Mouse (Mus musculus) left cerebral cortex, postnatal 25 days (tissue): ENCODE results near the gene Csk. TPM values are rescaled to one million over a fixed set of nuclear protein-coding genes. Genes with fewer than 3 reads are reported as not detected.

Experiments used
- DNase-seq, 2 experiments: peaks; one replicate each; pipeline ENCODE4 v3.0.0; 2022; ENCODE audit warnings: low spot score in 2 of 2, mixed read lengths in 1 of 2
- intact Hi-C: fragments of 180-260 bp; cut with DNase I; formaldehyde crosslinking; loops from one replicate; pipeline ENCODE4 v1.15.1; 2025
- total RNA-seq, 2 experiments: library from RNA; stranded (reverse); gene quantifications; 2 replicates each; pipeline ENCODE4 v1.2.3; 2021

Csk gene
- total RNA-seq, 2 experiments from 2014 or later = 35.8 to 37.8 TPM

- intact Hi-C loops = loop anchor here (1.0 to 5.0 kb wide), 4 partner anchors 85 to 339 kb away; partner anchors contain the start of gene Cox5a
- DNase-seq = peak; percentile 74 to 86
Observed at GRCm38 (mm10) chr9:57659774-57660173, 6.3 kb upstream of the Csk start.

- intact Hi-C loops = loop anchor here (2.0 to 5.0 kb wide), 3 partner anchors 103 to 340 kb away; partner anchors contain the start of gene Cox5a
- no peak for DNase-seq
Observed at GRCm38 (mm10) chr9:57658970-57659369, 5.5 kb upstream of the Csk start.

- intact Hi-C loops = loop anchor here (2.0 to 5.0 kb wide), 3 partner anchors 104 to 341 kb away; partner anchors contain the start of gene Cox5a
- no peak for DNase-seq
Observed at GRCm38 (mm10) chr9:57657843-57658242, 4.4 kb upstream of the Csk start.

- DNase-seq = peak in 1 of 2 experiments; percentile 40
- intact Hi-C loops = loop anchor here (5.0 kb wide), 2 partner anchors 106 to 134 kb away; partner anchors contain the start of gene Cox5a
Observed at GRCm38 (mm10) chr9:57656631-57657350, 3.4 kb upstream of the Csk start.

GRCm38 (mm10) chr9:57655749-57656148 lies 2.3 kb upstream of the Csk start:
- DNase-seq = peak; percentile 90 to 94
- intact Hi-C loops = loop anchor here (1.0 to 5.0 kb wide), 5 partner anchors 26 to 133 kb away; partner anchors contain the start of gene Cox5a

GRCm38 (mm10) chr9:57654966-57655365 lies 1.5 kb upstream of the Csk start:
- no peak for DNase-seq
- intact Hi-C loops = loop anchor here (1.0 to 5.0 kb wide), 5 partner anchors 26 to 133 kb away; partner anchors contain the start of gene Cox5a

GRCm38 (mm10) chr9:57652855-57653254 lies 576 bp downstream of the Csk start:
- intact Hi-C loops = no loop called here
- no peak for DNase-seq

GRCm38 (mm10) chr9:57652351-57652750 lies 1.1 kb downstream of the Csk start:
- no peak for DNase-seq
- intact Hi-C loops = no loop called here

- DNase-seq = no peak
- intact Hi-C loops = no loop called here
Observed at GRCm38 (mm10) chr9:57650786-57651311, 2.6 kb downstream of the Csk start.

GRCm38 (mm10) chr9:57650130-57650785 lies 3.2 kb downstream of the Csk start:
- intact Hi-C loops = no loop called here
- DNase-seq = no peak

GRCm38 (mm10) chr9:57647286-57648108 lies 5.9 kb downstream of the Csk start:
- DNase-seq = no peak
- intact Hi-C loops = no loop called here

GRCm38 (mm10) chr9:57646551-57647103 lies 6.8 kb downstream of the Csk start:
- intact Hi-C loops = no loop called here

GRCm38 (mm10) chr9:57644944-57645893 lies 8.2 kb downstream of the Csk start:
- DNase-seq = peak; percentile 91 to 92
- intact Hi-C loops = loop anchor here (2.0 kb wide), 1 partner anchor 16 kb away; no protein-coding TSS in a partner anchor

More at GRCm38 (mm10) chr9:57646551-57647103, 6.8 kb downstream of the Csk start:
- DNase-seq = no peak

GRCm38 (mm10) chr9:57644442-57644943 lies 8.9 kb downstream of the Csk start:
- intact Hi-C loops = loop anchor here (2.0 kb wide), 1 partner anchor 16 kb away; no protein-coding TSS in a partner anchor
- no peak for DNase-seq

GRCm38 (mm10) chr9:57643856-57644180 lies 9.6 kb downstream of the Csk start:
- intact Hi-C loops = loop anchor here (2.0 kb wide), 1 partner anchor 15 kb away; no protein-coding TSS in a partner anchor
- DNase-seq = no peak

GRCm38 (mm10) chr9:57643169-57643855 lies 10.1 kb downstream of the Csk start:
- intact Hi-C loops = no loop called here
- DNase-seq = no peak
